ENCODE assay signal across 16 mouse cellular contexts in genomic region chr6:72627276-72627675, GRCm38 (mm10). TPM values are rescaled to one million over a fixed set of nuclear protein-coding genes. Genes with fewer than 3 reads are reported as not detected.
DNase-seq lines count a peak whose midpoint lies in the region; ATAC-seq lines count a peak whose summit lies in the region.
"Had no signal": no experiment of that assay in that cellular context is flagged by ENCODE, and none has a peak within 500 bp of the region (broad histone marks: within the 10 kb centered on the region; RNA-seq: fewer than 3 reads in every experiment).

No protein-coding gene starts in this region.

- H3K4me3 ChIP-seq in hindbrain, embryonic 16.5 days (ENCODE audit: low read length), result no peak overlapping the region
- no peak overlapping the region for H3K4me3 ChIP-seq in hindbrain, embryonic 10.5 days
- H3K4me3 ChIP-seq in kidney, embryonic 16.5 days (ENCODE audit: low read length), result no peak overlapping the region
- H3K4me3 ChIP-seq: erythroblast, embryonic 14.5 days; limb, embryonic 10.5 days; liver, embryonic 15.5 days had no signal

- H3K9ac ChIP-seq in hindbrain, embryonic 16.5 days (ENCODE audit: low read depth, low read length), result no peak overlapping the region
- H3K9ac ChIP-seq in kidney, embryonic 16.5 days (replicated peaks; ENCODE audit: low read length), result peak overlapping the region; percentile 23; the same call in 1 of the 2 replicates
- H3K9ac ChIP-seq: liver, embryonic 15.5 days had no signal

- peak; percentile 22; the same call in 1 of the 2 replicates for ATAC-seq in hindbrain, embryonic 16.5 days
- ATAC-seq in kidney, embryonic 16.5 days (ENCODE audit: low FRiP score, low TSS enrichment), result peak; percentile 84
- ATAC-seq: activated CD4-positive, CD25-positive, alpha-beta regulatory T cell, adult 4 months; CD4-positive, CD25-positive, alpha-beta regulatory T cell, adult 4 months; forebrain, embryonic 16.5 days; inflammation-experienced regulatory T-cells, adult 6 months had no signal

- H3K27ac ChIP-seq in hindbrain, embryonic 16.5 days (ENCODE audit: low read depth, low read length), result no peak overlapping the region
- no peak overlapping the region for H3K27ac ChIP-seq in hindbrain, embryonic 10.5 days
- H3K27ac ChIP-seq in kidney, embryonic 16.5 days (ENCODE audit: low read length), result peak overlapping the region; percentile 74
- H3K27ac ChIP-seq: limb, embryonic 10.5 days; liver, embryonic 15.5 days; macrophage had no signal

- 78% methylated on average over 16 of the region's 16 CpGs for WGBS in hindbrain, embryonic 16.5 days
- WGBS in hindbrain, embryonic 10.5 days, result 96% methylated on average over 16 of the region's 16 CpGs
- WGBS in kidney, embryonic 16.5 days, result 56% methylated on average over 16 of the region's 16 CpGs

- H3K9me3 ChIP-seq in hindbrain, embryonic 16.5 days (ENCODE audit: control insufficient read depth, low read length), result no peaks in the 10 kb centered on the region
- no peaks in the 10 kb centered on the region for H3K9me3 ChIP-seq in hindbrain, embryonic 10.5 days
- H3K9me3 ChIP-seq in kidney, embryonic 16.5 days (ENCODE audit: low read length), result no peaks in the 10 kb centered on the region
- H3K9me3 ChIP-seq: limb, embryonic 10.5 days; liver, embryonic 15.5 days had no signal

- no peaks in the 10 kb centered on the region for H3K27me3 ChIP-seq in hindbrain, embryonic 16.5 days (replicated peaks; ENCODE audit: control insufficient read depth, insufficient read depth, low read length)
- H3K27me3 ChIP-seq in hindbrain, embryonic 10.5 days (ENCODE audit: insufficient read depth, poor library complexity, severe bottlenecking), result no peaks in the 10 kb centered on the region
- no peaks in the 10 kb centered on the region for H3K27me3 ChIP-seq in kidney, embryonic 16.5 days (ENCODE audit: insufficient read depth, low read length)
- H3K27me3 ChIP-seq: liver, embryonic 15.5 days had no signal

- DNase-seq in hindbrain, embryonic 10.5 days (ENCODE audit: low spot score), result no peak
- DNase-seq in right cerebral cortex, postnatal 14 days, result peak; percentile 18
- no peak for DNase-seq in right cerebral cortex, postnatal 4 days
- no peak for DNase-seq in frontal cortex, adult 2 months (ENCODE audit: extremely low spot score in 1 of 2, low spot score in 1 of 2)
- DNase-seq in spleen, postnatal 10 days (ENCODE audit: low spot score in 2 of 2), result no peak
- DNase-seq: thymus, postnatal 25 days had no signal

- H3K4me2 ChIP-seq in hindbrain, embryonic 16.5 days (ENCODE audit: low read length), result no peak overlapping the region
- no peak overlapping the region for H3K4me2 ChIP-seq in kidney, embryonic 16.5 days (replicated peaks; ENCODE audit: low read depth, low read length)
- H3K4me2 ChIP-seq: liver, embryonic 15.5 days had no signal

- no peaks in the 10 kb centered on the region for H3K4me1 ChIP-seq in hindbrain, embryonic 16.5 days (ENCODE audit: control insufficient read depth, insufficient read depth, low read depth, low read length)
- H3K4me1 ChIP-seq in hindbrain, embryonic 10.5 days (replicated peaks), result no peaks in the 10 kb centered on the region
- H3K4me1 ChIP-seq in kidney, embryonic 16.5 days (ENCODE audit: insufficient read depth, low read length), result no peaks in the 10 kb centered on the region
- H3K4me1 ChIP-seq: limb, embryonic 10.5 days; liver, embryonic 15.5 days had no signal

- H3K36me3 ChIP-seq in hindbrain, embryonic 16.5 days (ENCODE audit: control insufficient read depth, insufficient read depth, low read length), result no peaks in the 10 kb centered on the region
- H3K36me3 ChIP-seq in hindbrain, embryonic 10.5 days, result peaks cover 60% of the 10 kb centered on the region
- peaks cover 27% of the 10 kb centered on the region for H3K36me3 ChIP-seq in kidney, embryonic 16.5 days (ENCODE audit: insufficient read depth, low read length)

RNA-seq across cellular contexts. Expression of gene Tgoln1, which starts 10.5 kb away (rescaled TPM):
- polyA plus RNA-seq in hindbrain, embryonic 16.5 days (2015; fragmentation: Nextera tagmentation; extraction: Ambion mirVana), result 35.6 and 38.9 TPM in 2 replicates
- polyA plus RNA-seq in hindbrain, embryonic 10.5 days (2016; fragmentation: Nextera tagmentation; extraction: Ambion mirVana), result 32.7 and 34.7 TPM in 2 replicates
- polyA plus RNA-seq in kidney, embryonic 16.5 days (2015; fragmentation: Nextera tagmentation; extraction: Ambion mirVana), result 43.3 and 46.3 TPM in 2 replicates
- polyA plus RNA-seq in frontal cortex, adult 2 months (2012; rRNA removed), result 60.7 and 68.7 TPM in 2 replicates

RNA-seq across cellular contexts. Expression of gene Retsat, which starts 29.0 kb away (rescaled TPM):
- 7.0 and 8.4 TPM in 2 replicates for polyA plus RNA-seq in hindbrain, embryonic 16.5 days (2015; fragmentation: Nextera tagmentation; extraction: Ambion mirVana)
- polyA plus RNA-seq in hindbrain, embryonic 10.5 days (2016; fragmentation: Nextera tagmentation; extraction: Ambion mirVana), result 7.7 and 8.5 TPM in 2 replicates
- 33.8 and 36.0 TPM in 2 replicates for polyA plus RNA-seq in kidney, embryonic 16.5 days (2015; fragmentation: Nextera tagmentation; extraction: Ambion mirVana)
- 10.1 TPM in 2 replicates for polyA plus RNA-seq in frontal cortex, adult 2 months (2012; rRNA removed)

RNA-seq across cellular contexts. Expression of gene Elmod3, which starts 29.1 kb away (rescaled TPM):
- 17.3 and 18.7 TPM in 2 replicates for polyA plus RNA-seq in hindbrain, embryonic 16.5 days (2015; fragmentation: Nextera tagmentation; extraction: Ambion mirVana)
- polyA plus RNA-seq in hindbrain, embryonic 10.5 days (2016; fragmentation: Nextera tagmentation; extraction: Ambion mirVana), result 13.7 and 15.7 TPM in 2 replicates
- 18.9 and 19.5 TPM in 2 replicates for polyA plus RNA-seq in kidney, embryonic 16.5 days (2015; fragmentation: Nextera tagmentation; extraction: Ambion mirVana)
- 24.0 and 25.0 TPM in 2 replicates for polyA plus RNA-seq in frontal cortex, adult 2 months (2012; rRNA removed)
